Comparison of ENCODE assay signal across 25 mouse cellular contexts in genomic region chr8:60250341-60250740, GRCm38 (mm10).
DNase-seq lines count a peak whose midpoint lies in the region; ATAC-seq and TF ChIP-seq lines count a peak whose summit lies in the region.
"Had no signal": no experiment of that assay in that cellular context is flagged by ENCODE, and none has a peak within 500 bp of the region (broad histone marks: within the 10 kb centered on the region; RNA-seq: fewer than 3 reads in every experiment).

No protein-coding gene starts in this region.

- H3K4me1 ChIP-seq in neural tube, embryonic 15.5 days, result no peaks in the 10 kb centered on the region
- H3K4me1 ChIP-seq in hindbrain, postnatal 0 days (ENCODE audit: insufficient read depth, low read length), result no peaks in the 10 kb centered on the region
- H3K4me1 ChIP-seq: forebrain, embryonic 15.5 days; limb, embryonic 12.5 days; liver, embryonic 12.5 days; megakaryocyte, embryonic 14.5 days had no signal

- peak; percentile 7 for DNase-seq in kidney, postnatal 10 days
- DNase-seq in kidney, postnatal 36 days, result no peak
- DNase-seq in neural tube, embryonic 10.5 days (ENCODE audit: extremely low spot score, low spot score), result no peak
- DNase-seq in gastrocnemius, postnatal 25 days, result peak; percentile 48
- no peak for DNase-seq in hindbrain, postnatal 0 days (ENCODE audit: low spot score)
- DNase-seq: adrenal gland, adult 2 months; cerebellum, adult 18-20 months; cerebellum, postnatal 14 days; heart, adult 2 months; layer of hippocampus, adult 9-11 months; liver, postnatal 0 days; lung, postnatal 4 days; right cerebral cortex, postnatal 25 days; spleen, adult 18-20 months; thymus, postnatal 14 days had no signal

- no peaks in the 10 kb centered on the region for H3K27me3 ChIP-seq in neural tube, embryonic 15.5 days (replicated peaks)
- H3K27me3 ChIP-seq in hindbrain, postnatal 0 days (ENCODE audit: insufficient read depth, low read length), result no peaks in the 10 kb centered on the region
- H3K27me3 ChIP-seq: forebrain, embryonic 15.5 days; limb, embryonic 12.5 days; liver, embryonic 12.5 days; megakaryocyte, embryonic 14.5 days had no signal

- TF ChIP-seq CTCF in hindbrain, postnatal 0 days (IDR thresholded peaks at IDR 0.05; ENCODE audit: low read depth), result no peak

- H3K27ac ChIP-seq in neural tube, embryonic 15.5 days (replicated peaks), result 0 out of 2 replicates have a peak overlapping the region, but pooled peaks have one; percentile 8
- no peak overlapping the region for H3K27ac ChIP-seq in hindbrain, postnatal 0 days
- H3K27ac ChIP-seq: forebrain, embryonic 15.5 days; heart, adult 2 months; kidney, postnatal 0 days; limb, embryonic 12.5 days; liver, embryonic 12.5 days had no signal

- H3K4me3 ChIP-seq in neural tube, embryonic 15.5 days (replicated peaks), result no peak overlapping the region
- no peak overlapping the region for H3K4me3 ChIP-seq in hindbrain, postnatal 0 days (ENCODE audit: low read length)
- H3K4me3 ChIP-seq: forebrain, embryonic 15.5 days; heart, adult 2 months; limb, embryonic 12.5 days; liver, embryonic 12.5 days; megakaryocyte, embryonic 14.5 days had no signal

- H3K36me3 ChIP-seq in neural tube, embryonic 15.5 days, result no peaks in the 10 kb centered on the region
- no peaks in the 10 kb centered on the region for H3K36me3 ChIP-seq in hindbrain, postnatal 0 days (ENCODE audit: insufficient read depth, low read length)
- H3K36me3 ChIP-seq: forebrain, embryonic 15.5 days; limb, embryonic 12.5 days; liver, embryonic 12.5 days had no signal

- ATAC-seq in neural tube, embryonic 15.5 days (ENCODE audit: low FRiP score), result no peak
- no peak for ATAC-seq in hindbrain, postnatal 0 days
- no peak for ATAC-seq in monocyte, adult 5-6 weeks (replicated peaks; ENCODE audit: insufficient number of reproducible peaks, low FRiP score, low TSS enrichment, poor library complexity, severe bottlenecking)
- ATAC-seq: activated CD4-positive, CD25-positive, alpha-beta regulatory T cell, adult 4 months; CD4-positive, CD25-positive, alpha-beta regulatory T cell, adult 4 months; forebrain, embryonic 15.5 days; intestine, embryonic 16.5 days; liver, embryonic 12.5 days; liver, postnatal 0 days had no signal

- H3K4me2 ChIP-seq in neural tube, embryonic 15.5 days, result no peak overlapping the region
- H3K4me2 ChIP-seq in hindbrain, postnatal 0 days (ENCODE audit: low read depth, low read length), result no peak overlapping the region
- H3K4me2 ChIP-seq: forebrain, embryonic 15.5 days; limb, embryonic 12.5 days; liver, embryonic 12.5 days had no signal

- H3K9ac ChIP-seq in neural tube, embryonic 15.5 days (replicated peaks), result no peak overlapping the region
- no peak overlapping the region for H3K9ac ChIP-seq in hindbrain, postnatal 0 days (replicated peaks; ENCODE audit: low read length)
- H3K9ac ChIP-seq: forebrain, embryonic 15.5 days; limb, embryonic 12.5 days; liver, embryonic 12.5 days; liver, postnatal 0 days had no signal

- H3K9me3 ChIP-seq in neural tube, embryonic 15.5 days (replicated peaks), result no peaks in the 10 kb centered on the region
- H3K9me3 ChIP-seq in hindbrain, postnatal 0 days (ENCODE audit: low read length), result no peaks in the 10 kb centered on the region
- H3K9me3 ChIP-seq: forebrain, embryonic 15.5 days; limb, embryonic 12.5 days; liver, embryonic 12.5 days had no signal

- 66% methylated on average over 6 of the region's 6 CpGs for whole genome bisulfite sequencing in neural tube, embryonic 15.5 days
- WGBS in hindbrain, postnatal 0 days, result 54% methylated on average over 6 of the region's 6 CpGs

Comparison
In these comparisons a context has a peak if more than half of its experiments do, and no peak if none do; other contexts are left out.
1. DNase-seq: peak in kidney, postnatal 10 days (single experiment) and gastrocnemius, postnatal 25 days (single experiment); none in kidney, postnatal 36 days (0 of 2), neural tube, embryonic 10.5 days (single experiment) and hindbrain, postnatal 0 days (single experiment).